Mouse (Mus musculus) CH12.LX (cell line): ENCODE measurements around the gene Inpp5d. TPM values are rescaled to one million over a fixed set of nuclear protein-coding genes. Genes with fewer than 3 reads are reported as not detected.

Experiments
- DNase-seq: peaks from one replicate; pipeline ENCODE4 v3.0.0-alpha.2; 2013; ENCODE audit errors: extremely low read depth
- H3K27ac ChIP-seq: 2 replicates; pipeline ENCODE4 v1.5.1; 2012; ENCODE audit warnings: low read depth, mild to moderate bottlenecking, control low read depth, moderate library complexity; ENCODE audit not compliant: insufficient read depth
- H3K27me3 ChIP-seq: replicated peaks from 2 replicates; pipeline ENCODE3; 2012; ENCODE audit warnings: inconsistent platforms
- H3K36me3 ChIP-seq, 2 experiments: replicated peaks in 1 of 2; 2 replicates each; pipeline versions ENCODE3 to v1.6.1; 2012; ENCODE audit warnings: inconsistent platforms in 1 of 2, low read length in 1 of 2, mild to moderate bottlenecking in 1 of 2, mixed read lengths in 1 of 2, moderate library complexity in 1 of 2; ENCODE audit not compliant: control insufficient read depth in 1 of 2, insufficient read depth in 1 of 2
- H3K4me1 ChIP-seq, 2 experiments: 2 replicates each; pipeline ENCODE4 v1.6.1; 2012; ENCODE audit warnings: inconsistent platforms in 1 of 2, moderate library complexity in 1 of 2; ENCODE audit not compliant: insufficient read depth in 2 of 2, control insufficient read depth in 1 of 2
- H3K4me2 ChIP-seq: 2 replicates; pipeline ENCODE4 v1.6.1; 2012; ENCODE audit warnings: low read depth, mild to moderate bottlenecking, control low read depth; ENCODE audit not compliant: poor library complexity, insufficient read depth, severe bottlenecking
- H3K4me3 ChIP-seq, 3 experiments: fragments of 150-350 bp in 1 of 3; sonication (generic) in 1 of 3; replicated peaks in 1 of 3; 2 replicates each; pipeline versions ENCODE3 to v1.5.1; 2011 to 2012; ENCODE audit warnings: low read depth in 2 of 3, low read length in 2 of 3, mild to moderate bottlenecking in 2 of 3, moderate library complexity in 2 of 3, control low read depth in 1 of 3, improper control_type of control experiment in 1 of 3, inconsistent platforms in 1 of 3, mixed read lengths in 1 of 3; ENCODE audit not compliant: poor library complexity in 1 of 3
- H3K79me2 ChIP-seq: replicated peaks from 2 replicates; pipeline ENCODE4 v1.6.1; 2012; ENCODE audit warnings: mild to moderate bottlenecking, moderate library complexity; ENCODE audit not compliant: control insufficient read depth, poor library complexity, insufficient read depth, severe bottlenecking; ENCODE audit errors: extremely low read depth
- H3K9ac ChIP-seq: 2 replicates; pipeline ENCODE4 v1.6.1; 2012; ENCODE audit warnings: low read depth, mild to moderate bottlenecking, control low read depth, moderate library complexity; ENCODE audit not compliant: insufficient read depth
- H3K9me3 ChIP-seq: replicated peaks from 2 replicates; pipeline ENCODE3; 2012; ENCODE audit warnings: low read length, inconsistent platforms, mixed read lengths
- BHLHE40 ChIP-seq: IDR thresholded peaks from 2 replicates; pipeline ENCODE4 v1.6.1; 2011; ENCODE audit warnings: mild to moderate bottlenecking, low read depth, low read length, improper control_type of control experiment
- E2F4 ChIP-seq: IDR thresholded peaks from 2 replicates; pipeline ENCODE4 v1.6.1; 2011; ENCODE audit warnings: low read depth, low read length, improper control_type of control experiment; ENCODE audit not compliant: insufficient replicate concordance
- EP300 ChIP-seq: IDR thresholded peaks from 2 replicates; pipeline ENCODE4 v1.6.1; 2011; ENCODE audit warnings: low read length, improper control_type of control experiment
- ETS1 ChIP-seq: conservative IDR thresholded peaks from 2 replicates; pipeline ENCODE4 v1.6.1; 2012; ENCODE audit warnings: low read depth, mild to moderate bottlenecking, inconsistent platforms, low read length, improper control_type of control experiment, moderate library complexity
- GABPA ChIP-seq: IDR thresholded peaks from 2 replicates; pipeline ENCODE4 v1.6.1; 2012; ENCODE audit warnings: low read depth, low read length, improper control_type of control experiment, inconsistent platforms; ENCODE audit not compliant: insufficient replicate concordance
- JUN ChIP-seq: IDR thresholded peaks from 2 replicates; pipeline ENCODE4 v1.6.1; 2011; ENCODE audit warnings: low read depth, mild to moderate bottlenecking, low read length, improper control_type of control experiment, moderate library complexity; ENCODE audit not compliant: insufficient read depth
- MAX ChIP-seq: IDR thresholded peaks from 2 replicates; pipeline ENCODE4 v1.6.1; 2011; ENCODE audit warnings: low read length, improper control_type of control experiment
- MAZ ChIP-seq: IDR thresholded peaks from 2 replicates; pipeline ENCODE4 v1.6.1; 2012; ENCODE audit warnings: low read depth, mild to moderate bottlenecking, inconsistent platforms, low read length, improper control_type of control experiment, moderate library complexity
- MEF2A ChIP-seq: IDR thresholded peaks from 2 replicates; pipeline ENCODE4 v1.6.1; 2014; ENCODE audit warnings: low read depth, mild to moderate bottlenecking, inconsistent platforms, low read length, improper control_type of control experiment, borderline replicate concordance
- MXI1 ChIP-seq: IDR thresholded peaks from 2 replicates; pipeline ENCODE4 v1.6.1; 2011; ENCODE audit warnings: mild to moderate bottlenecking, low read depth, low read length, improper control_type of control experiment
- MYC ChIP-seq: IDR thresholded peaks from 2 replicates; pipeline ENCODE4 v1.6.1; 2011; ENCODE audit warnings: low read depth, mild to moderate bottlenecking, improper control_type of control experiment, low read length
- NRF1 ChIP-seq: IDR thresholded peaks from 2 replicates; pipeline ENCODE4 v1.6.1; 2014; ENCODE audit warnings: low read depth, mild to moderate bottlenecking, inconsistent platforms, low read length, improper control_type of control experiment, moderate library complexity
- POLR2AphosphoS2 ChIP-seq: IDR thresholded peaks from 2 replicates; pipeline ENCODE4 v1.6.1; 2011; ENCODE audit warnings: low read depth, low read length, improper control_type of control experiment
- RAD21 ChIP-seq: IDR thresholded peaks from 2 replicates; pipeline ENCODE4 v1.6.1; 2011; ENCODE audit warnings: low read depth, mild to moderate bottlenecking, low read length, improper control_type of control experiment, moderate library complexity
- SMC3 ChIP-seq: IDR thresholded peaks from 2 replicates; pipeline ENCODE4 v1.6.1; 2011; ENCODE audit warnings: low read depth, low read length, improper control_type of control experiment
- TCF12 ChIP-seq: IDR thresholded peaks from 2 replicates; pipeline ENCODE4 v1.6.1; 2014; ENCODE audit warnings: low read depth, mild to moderate bottlenecking, inconsistent platforms, low read length, improper control_type of control experiment
- USF1 ChIP-seq: IDR thresholded peaks from 2 replicates; pipeline ENCODE4 v1.6.1; 2014; ENCODE audit warnings: low read depth, mild to moderate bottlenecking, inconsistent platforms, low read length, improper control_type of control experiment
- ZMIZ1 ChIP-seq: IDR thresholded peaks from 2 replicates; pipeline ENCODE4 v1.6.1; 2012; ENCODE audit warnings: low read depth, mild to moderate bottlenecking, inconsistent platforms, low read length, improper control_type of control experiment
- ZNF384 ChIP-seq: IDR thresholded peaks from 2 replicates; pipeline ENCODE4 v1.6.1; 2012; ENCODE audit warnings: low read depth, low read length, improper control_type of control experiment, inconsistent platforms
- dilution Hi-C: fragments of 300-500 bp; cut with MboI; formaldehyde crosslinking; loops from 2 replicates; pipeline ENCODE4 v1.14.3; 2020; ENCODE audit warnings: low sequenced_read_pairs; ENCODE audit not compliant: extremely low pct_unique_long_range_greater_than_20kb, extremely low pct_ligation_motif_present
- in situ Hi-C: fragments of 300-500 bp; cut with MboI; formaldehyde crosslinking; loops from 3 replicates; pipeline ENCODE4 v1.14.3; 2019; ENCODE audit warnings: low sequenced_read_pairs, low pct_ligation_motif_present, low pct_unique_long_range_greater_than_20kb, mixed read lengths
- polyA plus RNA-seq: library from polyadenylated mRNA; unstranded; fragments of >175 nt; gene quantifications from 2 replicates; pipeline ENCODE4 v1.2.1, GENCODE M21; 2012; ENCODE audit warnings: low read depth; ENCODE audit not compliant: insufficient read length
- total RNA-seq, 2 experiments: library from RNA; depleted of rRNA; stranded (reverse); fragments of 300-350 nt in 1 of 2; fragments of >200 nt in 1 of 2; gene quantifications; 2 replicates each; pipeline ENCODE4 v1.2.3; 2012 to 2014

The Inpp5d gene
- total and polyA plus RNA-seq, 3 experiments: 97.1 to 109 (median 106) TPM

DNA sequence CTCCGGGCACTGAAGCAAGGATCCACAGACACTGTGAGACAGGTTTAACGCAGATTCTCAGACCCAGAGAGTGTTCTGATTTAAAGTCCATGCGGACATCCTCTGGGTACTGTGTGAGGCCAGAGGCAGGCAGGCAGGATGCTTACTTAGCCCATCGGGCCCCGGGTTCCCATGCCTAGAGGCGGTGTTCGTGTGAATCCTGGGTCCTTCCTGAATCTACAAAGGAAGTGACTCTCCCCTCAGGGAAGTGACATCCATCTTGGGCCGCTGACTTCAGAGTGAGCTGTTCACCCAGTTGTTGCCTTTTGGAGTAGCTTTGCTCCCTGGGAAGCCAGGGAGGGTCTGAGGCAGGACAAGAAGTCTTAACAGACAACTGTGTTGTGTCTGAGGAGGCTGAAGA lies 19.6 kb downstream of the Inpp5d start:
- H3K9ac ChIP-seq: peak overlapping the region; percentile 54; the same call in 1 of the 2 replicates
- peak overlapping the region; percentile 72 for H3K27ac ChIP-seq
- in situ Hi-C loops: no loop called here

DNA sequence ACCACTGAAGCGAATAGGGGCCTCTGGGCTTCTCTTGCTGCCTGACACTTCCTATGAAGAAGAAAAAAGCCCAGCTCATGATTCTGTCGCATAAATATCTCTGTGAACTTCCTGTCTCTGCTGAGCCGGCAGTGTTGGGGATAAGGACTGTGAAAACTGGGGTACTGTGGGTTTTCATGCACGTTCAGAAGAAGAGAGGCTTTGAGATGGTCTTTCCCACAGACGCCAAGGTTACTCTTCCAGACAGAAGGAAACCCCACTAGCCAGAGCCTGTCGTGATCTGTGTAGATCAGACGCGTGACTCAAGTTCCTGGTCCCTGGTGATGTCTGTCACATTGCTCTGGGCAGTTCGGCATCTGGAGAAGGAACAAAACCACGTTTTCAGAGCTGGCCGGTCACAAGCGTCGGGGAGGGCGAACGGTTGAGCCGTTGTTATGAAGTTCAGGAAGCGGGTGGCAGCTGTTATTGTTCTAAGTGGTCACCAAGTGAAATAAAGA lies 20.1 kb downstream of the Inpp5d start:
- H3K4me3 ChIP-seq: no peak overlapping the region
- no peaks in the 10 kb centered on the region for H3K9me3 ChIP-seq
- peak overlapping the region; percentile 31 for H3K4me2 ChIP-seq
- in situ Hi-C loops (no loop called here), dilution Hi-C loops (no loop called here)
- H3K27ac ChIP-seq: peak overlapping the region; percentile 72
- H3K36me3 ChIP-seq: peaks cover 54 to 82% of the 10 kb centered on the region in 2 experiments
- 0 out of 2 replicates have a peak, but pooled peaks have one; percentile 12 for TF ChIP-seq MEF2A
- no peak for TF ChIP-seq RAD21
- no peak for TF ChIP-seq ZMIZ1
- peak; percentile 61 for TF ChIP-seq MXI1
- peak; percentile 19; the same call in 1 of the 2 replicates for TF ChIP-seq MAX
- peak; percentile 74 for TF ChIP-seq BHLHE40
- TF ChIP-seq ETS1: no peak
- peak overlapping the region; percentile 54 for H3K9ac ChIP-seq
- peaks cover 35 to 88% of the 10 kb centered on the region in 2 experiments for H3K4me1 ChIP-seq
- peaks cover 35% of the 10 kb centered on the region for H3K79me2 ChIP-seq
- no peak for DNase-seq
- no peaks in the 10 kb centered on the region for H3K27me3 ChIP-seq

More for the DNA sequence above, 19.6 kb downstream of the Inpp5d start:
- H3K9me3 ChIP-seq: no peaks in the 10 kb centered on the region
- H3K4me2 ChIP-seq: peak overlapping the region; percentile 31; the same call in 1 of the 2 replicates
- dilution Hi-C loops: no loop called here
- no peak for TF ChIP-seq GABPA
- no peak for TF ChIP-seq MYC
- TF ChIP-seq MAZ: no peak
- TF ChIP-seq POLR2AphosphoS2: no peak
- no peak for TF ChIP-seq ZNF384
- TF ChIP-seq JUN: no peak
- TF ChIP-seq TCF12: no peak
- no peak for TF ChIP-seq EP300
- TF ChIP-seq NRF1: no peak
- no peak for TF ChIP-seq ETS1
- TF ChIP-seq E2F4: no peak
- no peak for TF ChIP-seq USF1
- no peak for TF ChIP-seq SMC3
- no peak for TF ChIP-seq MEF2A
- peaks cover 59 to 83% of the 10 kb centered on the region in 2 experiments for H3K36me3 ChIP-seq
- H3K27me3 ChIP-seq: no peaks in the 10 kb centered on the region
- H3K4me3 ChIP-seq: peak overlapping the region in 1 of 3 experiments; percentile 17
- H3K79me2 ChIP-seq: peaks cover 36% of the 10 kb centered on the region
- peaks cover 38 to 88% of the 10 kb centered on the region in 2 experiments for H3K4me1 ChIP-seq
- DNase-seq: no peak
